Mouse (Mus musculus) kidney, adult 2 months (tissue): ENCODE results near the gene Ky.

Experiments used
- CTCF ChIP-seq: fragments of 200-500 bp; conservative IDR thresholded peaks from 2 replicates; pipeline ENCODE4 v1.5.1; 2011; ENCODE audit warnings: low read depth, mild to moderate bottlenecking, control low read depth, low read length, moderate library complexity, mixed read lengths; ENCODE audit not compliant: insufficient read depth, insufficient read length
- POLR2A ChIP-seq: fragments of 200-500 bp; IDR thresholded peaks from one replicate; pipeline ENCODE4 v1.6.1; 2011; ENCODE audit warnings: low read depth, low read length, control low read depth

DNA sequence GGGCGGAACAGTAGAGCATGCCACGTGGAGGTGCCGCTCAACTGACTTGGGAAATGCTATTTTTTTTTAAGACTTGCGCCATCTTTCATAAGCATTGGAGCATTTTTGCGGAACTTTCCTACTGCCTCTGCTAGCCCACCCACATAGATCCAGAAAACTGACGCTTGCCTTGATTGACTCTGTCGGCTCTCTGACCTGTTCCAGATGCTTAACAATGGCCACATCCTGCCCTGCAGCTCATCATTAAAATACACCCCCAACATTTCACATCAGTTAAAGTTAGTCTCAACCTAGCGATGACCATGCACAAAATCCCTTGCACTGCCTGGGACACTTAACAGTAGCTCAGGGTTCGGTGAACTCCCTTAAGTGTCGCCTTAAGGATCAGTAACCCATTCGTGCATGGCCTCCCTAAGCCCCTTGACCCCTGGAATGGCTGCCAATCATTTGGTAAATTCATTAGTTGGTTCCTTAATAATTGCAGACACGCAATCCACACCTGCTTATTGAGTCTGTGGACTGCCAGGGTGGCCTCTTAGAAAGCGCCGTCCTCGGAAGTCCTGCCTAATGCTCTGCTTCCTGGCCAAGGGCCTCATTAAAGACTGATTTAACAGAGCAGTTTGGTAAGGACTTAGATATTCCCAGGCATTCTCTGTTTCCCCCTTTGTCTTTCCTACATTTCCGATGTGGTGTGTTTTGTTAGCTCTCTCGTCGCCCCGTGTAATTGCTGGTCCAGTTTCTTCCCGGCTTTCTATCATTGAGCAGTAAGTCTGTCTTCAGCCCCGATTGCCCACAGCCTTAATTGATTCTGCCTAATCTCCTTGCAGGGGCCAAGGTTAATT lies 25.7 kb downstream of the Ky start:
- TF ChIP-seq CTCF (no peak), POLR2A (no peak)
